Comparison of ENCODE assay signal across 25 mouse cellular contexts in the genomic region with DNA sequence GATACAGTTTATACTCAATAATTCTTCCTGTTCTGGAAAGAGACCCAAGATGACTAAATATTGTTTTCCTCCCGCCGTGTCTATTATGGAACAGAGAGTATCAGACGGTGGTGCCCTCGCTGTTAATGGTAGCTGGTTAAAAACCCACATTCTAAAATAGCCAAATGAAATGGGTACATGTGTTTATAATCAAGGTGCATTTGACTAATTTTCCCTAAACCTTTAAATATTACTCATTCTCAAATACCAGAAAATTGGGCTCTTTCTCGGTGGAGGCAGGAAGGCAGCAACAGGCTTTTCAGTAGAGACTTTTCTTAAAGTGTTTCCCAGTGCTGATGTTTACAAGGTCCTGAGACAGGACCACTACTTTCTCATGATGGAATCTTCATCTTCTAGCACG.
DNase-seq lines count a peak whose midpoint lies in the region; ATAC-seq lines count a peak whose summit lies in the region.
"Had no signal": no experiment of that assay in that cellular context is flagged by ENCODE, and none has a peak within 500 bp of the region (broad histone marks: within the 10 kb centered on the region; RNA-seq: fewer than 3 reads in every experiment).

No protein-coding gene starts in this region.

- no peak overlapping the region for H3K27ac ChIP-seq in embryonic facial prominence, embryonic 10.5 days (replicated peaks)
- H3K27ac ChIP-seq in limb, embryonic 12.5 days, result peak overlapping the region; percentile 56; the same call in 1 of the 2 replicates
- H3K27ac ChIP-seq in forebrain, embryonic 10.5 days, result no peak overlapping the region
- no peak overlapping the region for H3K27ac ChIP-seq in midbrain, embryonic 11.5 days (ENCODE audit: low read depth, low read length)
- H3K27ac ChIP-seq: embryonic facial prominence, embryonic 13.5 days; embryonic facial prominence, embryonic 15.5 days; forebrain, embryonic 13.5 days; forebrain, embryonic 15.5 days had no signal

- peaks cover 40% of the 10 kb centered on the region for H3K27me3 ChIP-seq in embryonic facial prominence, embryonic 10.5 days (replicated peaks; ENCODE audit: low read depth, poor library complexity, severe bottlenecking)
- H3K27me3 ChIP-seq in limb, embryonic 12.5 days, result peaks cover 39% of the 10 kb centered on the region
- H3K27me3 ChIP-seq in forebrain, embryonic 10.5 days (ENCODE audit: poor library complexity, severe bottlenecking), result peaks cover 13% of the 10 kb centered on the region
- H3K27me3 ChIP-seq in midbrain, embryonic 11.5 days (ENCODE audit: control insufficient read depth, insufficient read depth, low read length), result no peaks in the 10 kb centered on the region
- H3K27me3 ChIP-seq: embryonic facial prominence, embryonic 15.5 days; forebrain, embryonic 15.5 days had no signal

- peak; percentile 17 for DNase-seq in embryonic facial prominence, embryonic 10.5 days (ENCODE audit: low spot score)
- DNase-seq in hindlimb bud, embryonic 11.5 days (ENCODE audit: extremely low spot score, low read depth, low spot score), result peak; percentile 63
- DNase-seq in forebrain, embryonic 10.5 days (ENCODE audit: extremely low spot score, low spot score), result no peak
- no peak for DNase-seq in embryo, embryonic 9.5 days (ENCODE audit: extremely low spot score)
- no peak for DNase-seq in midbrain, embryonic 11.5 days (ENCODE audit: low spot score, missing footprints)
- DNase-seq: adrenal gland, adult 8-10 months; adrenal gland, postnatal 14 days; adrenal gland, postnatal 36 days; B cell, adult 2 months; cerebellum, adult 11-12 months; cerebellum, adult 2 months; cerebellum, adult 9-10 months; cerebellum, postnatal 10 days; cerebellum, postnatal 25 days; forebrain, postnatal 0 days had no signal

- ATAC-seq in limb, embryonic 12.5 days (ENCODE audit: insufficient number of reproducible peaks, insufficient read depth, low FRiP score, low TSS enrichment, low read depth), result no peak
- no peak for ATAC-seq in midbrain, embryonic 11.5 days (ENCODE audit: low FRiP score)
- ATAC-seq: activated CD4-positive, CD25-positive, alpha-beta regulatory T cell, adult 4 months; CD4-positive, CD25-positive, alpha-beta regulatory T cell, adult 4 months; forebrain, embryonic 13.5 days; forebrain, embryonic 15.5 days; forebrain, postnatal 0 days; Patski had no signal

- WGBS in embryonic facial prominence, embryonic 10.5 days, result 41% methylated on average over 6 of the region's 6 CpGs
- WGBS in limb, embryonic 12.5 days, result 8% methylated on average over 6 of the region's 6 CpGs
- 76% methylated on average over 6 of the region's 6 CpGs for WGBS in forebrain, embryonic 10.5 days
- WGBS in midbrain, embryonic 11.5 days, result 84% methylated on average over 6 of the region's 6 CpGs

- peaks cover 20% of the 10 kb centered on the region for H3K9me3 ChIP-seq in embryonic facial prominence, embryonic 10.5 days
- H3K9me3 ChIP-seq in limb, embryonic 12.5 days, result peaks cover 17% of the 10 kb centered on the region
- peaks cover 19% of the 10 kb centered on the region for H3K9me3 ChIP-seq in forebrain, embryonic 10.5 days
- peaks cover 5% of the 10 kb centered on the region; the same call in 1 of the 2 replicates for H3K9me3 ChIP-seq in midbrain, embryonic 11.5 days (ENCODE audit: control insufficient read depth, low read length)
- H3K9me3 ChIP-seq: forebrain, embryonic 15.5 days had no signal

- no peak overlapping the region for H3K9ac ChIP-seq in limb, embryonic 12.5 days (replicated peaks)
- H3K9ac ChIP-seq in midbrain, embryonic 11.5 days (ENCODE audit: low read length), result no peak overlapping the region
- H3K9ac ChIP-seq: embryonic facial prominence, embryonic 13.5 days; embryonic facial prominence, embryonic 15.5 days; forebrain, embryonic 13.5 days; forebrain, embryonic 15.5 days; forebrain, postnatal 0 days had no signal

- H3K4me3 ChIP-seq in embryonic facial prominence, embryonic 10.5 days, result no peak overlapping the region
- no peak overlapping the region for H3K4me3 ChIP-seq in limb, embryonic 12.5 days (replicated peaks)
- no peak overlapping the region for H3K4me3 ChIP-seq in forebrain, embryonic 10.5 days
- no peak overlapping the region for H3K4me3 ChIP-seq in midbrain, embryonic 11.5 days (ENCODE audit: low read depth, low read length)
- H3K4me3 ChIP-seq: embryonic facial prominence, embryonic 13.5 days; embryonic facial prominence, embryonic 15.5 days; erythroblast, embryonic 14.5 days; forebrain, embryonic 13.5 days; forebrain, embryonic 15.5 days had no signal

- peaks cover 30% of the 10 kb centered on the region for H3K4me1 ChIP-seq in embryonic facial prominence, embryonic 10.5 days
- H3K4me1 ChIP-seq in limb, embryonic 12.5 days (replicated peaks), result peaks cover 24% of the 10 kb centered on the region
- H3K4me1 ChIP-seq in forebrain, embryonic 10.5 days, result peaks cover 4% of the 10 kb centered on the region; the same call in 1 of the 2 replicates
- H3K4me1 ChIP-seq in midbrain, embryonic 11.5 days (ENCODE audit: control insufficient read depth, insufficient read depth, low read length), result no peaks in the 10 kb centered on the region
- H3K4me1 ChIP-seq: embryonic facial prominence, embryonic 15.5 days; forebrain, embryonic 13.5 days; forebrain, embryonic 15.5 days had no signal

- peak overlapping the region; percentile 13; the same call in 1 of the 2 replicates for H3K4me2 ChIP-seq in limb, embryonic 12.5 days
- H3K4me2 ChIP-seq in midbrain, embryonic 11.5 days, result no peak overlapping the region
- H3K4me2 ChIP-seq: embryonic facial prominence, embryonic 13.5 days; embryonic facial prominence, embryonic 15.5 days; forebrain, embryonic 13.5 days; forebrain, embryonic 15.5 days had no signal

- no peaks in the 10 kb centered on the region for H3K36me3 ChIP-seq in embryonic facial prominence, embryonic 10.5 days (replicated peaks)
- H3K36me3 ChIP-seq in limb, embryonic 12.5 days, result no peaks in the 10 kb centered on the region
- no peaks in the 10 kb centered on the region; the same call in 1 of the 2 replicates for H3K36me3 ChIP-seq in forebrain, embryonic 10.5 days (replicated peaks)
- H3K36me3 ChIP-seq in midbrain, embryonic 11.5 days (ENCODE audit: control insufficient read depth, insufficient read depth, low read length), result no peaks in the 10 kb centered on the region; the same call in 1 of the 2 replicates
- H3K36me3 ChIP-seq: embryonic facial prominence, embryonic 13.5 days; embryonic facial prominence, embryonic 15.5 days; forebrain, embryonic 15.5 days; G1E had no signal

Comparison
In these comparisons a context has a peak if more than half of its experiments do, and no peak if none do; other contexts are left out.
1. DNase-seq: peak in embryonic facial prominence, embryonic 10.5 days (single experiment) and hindlimb bud, embryonic 11.5 days (single experiment); none in forebrain, embryonic 10.5 days (single experiment), embryo, embryonic 9.5 days (single experiment) and midbrain, embryonic 11.5 days (single experiment).